Mouse (Mus musculus) heart, embryonic 10.5 days (tissue): ENCODE data around the gene Lamp3. TPM values are rescaled to one million over a fixed set of nuclear protein-coding genes. Genes with fewer than 3 reads are reported as not detected.
"Not testable (repeated sequence)": the region's sequence is repeated elsewhere in the genome, so short reads cannot be mapped to it uniquely, and the experiment has no call there.

Source experiments
- DNase-seq: peaks from one replicate; pipeline ENCODE4 v3.0.0-alpha.2; 2017; ENCODE audit warnings: low spot score
- H3K27ac ChIP-seq: fragments of 300-500 bp; sonication (generic); 2 replicates; pipeline ENCODE4 v1.5.1; 2016; ENCODE audit warnings: mild to moderate bottlenecking
- H3K27me3 ChIP-seq: fragments of 300-500 bp; sonication (generic); 2 replicates; pipeline ENCODE4 v1.6.1; 2016; ENCODE audit warnings: mild to moderate bottlenecking; ENCODE audit not compliant: poor library complexity, insufficient read depth, severe bottlenecking
- H3K36me3 ChIP-seq: fragments of 300-500 bp; sonication (generic); 2 replicates; pipeline ENCODE4 v1.6.1; 2016; ENCODE audit warnings: mild to moderate bottlenecking, moderate library complexity
- H3K4me1 ChIP-seq: fragments of 300-500 bp; sonication (generic); 2 replicates; pipeline ENCODE4 v1.6.1; 2016; ENCODE audit warnings: mild to moderate bottlenecking
- H3K4me3 ChIP-seq: fragments of 300-500 bp; sonication (generic); 2 replicates; pipeline ENCODE4 v1.5.1; 2016; ENCODE audit warnings: mild to moderate bottlenecking, moderate library complexity
- H3K9me3 ChIP-seq: fragments of 300-500 bp; sonication (generic); 2 replicates; pipeline ENCODE4 v1.6.1; 2016; ENCODE audit warnings: mild to moderate bottlenecking, moderate library complexity
- WGBS: fragments of 180-500 bp; shearing (Covaris S2); methylation state at CpG from one replicate; pipeline ENCODE4 v1.1.7; 2016; 5-methylcytosine and 5-hydroxymethylcytosine counted together
- polyA plus RNA-seq: library from polyadenylated mRNA; unstranded; fragments of >200 nt; fragmentation: Nextera tagmentation; extraction: Ambion mirVana; gene quantifications from 2 replicates; pipeline ENCODE4 v1.2.1, GENCODE M21; 2016

Gene Lamp3
- polyA plus RNA-seq: not detected in 2 replicates

- no peak within 1 kb of the TSS for H3K4me3 ChIP-seq
- H3K27ac ChIP-seq: no peak within 1 kb of the TSS
- H3K4me1 ChIP-seq: no peaks in the 10 kb centered on the region
- H3K9me3 ChIP-seq: no peaks in the 10 kb centered on the region
- no peaks in the 10 kb centered on the region for H3K36me3 ChIP-seq
- no peaks in the 10 kb centered on the region for H3K27me3 ChIP-seq
- DNase-seq: no peak
Measured at GRCm38 (mm10) chr16:19706216-19706615, at the start of gene Lamp3. Gene Lamp3, minus strand, starts transcription at chr16:19706375.

- Histone ChIP-seq H3K4me3 (no peak overlapping the region), H3K27me3 (no peaks in the 10 kb centered on the region), H3K4me1 (no peaks in the 10 kb centered on the region), H3K36me3 (no peaks in the 10 kb centered on the region), H3K27ac (no peak overlapping the region), H3K9me3 (no peaks in the 10 kb centered on the region)
- 82% methylated on average over 1 of the region's 1 CpGs for WGBS
- DNase-seq: no peak
Measured at GRCm38 (mm10) chr16:19732896-19733295, 26.7 kb upstream of the Lamp3 start.

- H3K4me3 ChIP-seq, H3K36me3 ChIP-seq, H3K27me3 ChIP-seq, DNase-seq, H3K4me1 ChIP-seq, H3K9me3 ChIP-seq, H3K27ac ChIP-seq: not testable (repeated sequence)
- WGBS: 36% methylated on average over 2 of the region's 2 CpGs
Measured at GRCm38 (mm10) chr16:19724139-19724538, 18.0 kb upstream of the Lamp3 start.

GRCm38 (mm10) chr16:19720959-19721358, 14.8 kb upstream of the Lamp3 start:
- DNase-seq: no peak
- no peaks in the 10 kb centered on the region for H3K27me3 ChIP-seq
- 32% methylated on average over 2 of the region's 2 CpGs for WGBS

GRCm38 (mm10) chr16:19707381-19707780, 1.2 kb upstream of the Lamp3 start:
- H3K27ac ChIP-seq: no peak overlapping the region
- DNase-seq: no peak
- H3K4me1 ChIP-seq: no peaks in the 10 kb centered on the region
- WGBS: 85% methylated on average over 1 of the region's 1 CpGs
- no peak overlapping the region for H3K4me3 ChIP-seq
- H3K27me3 ChIP-seq: no peaks in the 10 kb centered on the region
- H3K9me3 ChIP-seq: no peaks in the 10 kb centered on the region
- no peaks in the 10 kb centered on the region for H3K36me3 ChIP-seq

More at GRCm38 (mm10) chr16:19720959-19721358, 14.8 kb upstream of the Lamp3 start:
- Histone ChIP-seq H3K4me3 (no peak overlapping the region), H3K9me3 (no peaks in the 10 kb centered on the region), H3K27ac (no peak overlapping the region), H3K4me1 (no peaks in the 10 kb centered on the region), H3K36me3 (no peaks in the 10 kb centered on the region)

GRCm38 (mm10) chr16:19699207-19699606, 7.0 kb downstream of the Lamp3 start:
- H3K27ac ChIP-seq: no peak overlapping the region
- H3K36me3 ChIP-seq: no peaks in the 10 kb centered on the region
- no peak overlapping the region for H3K4me3 ChIP-seq
- H3K9me3 ChIP-seq: no peaks in the 10 kb centered on the region
- no peak for DNase-seq
- H3K4me1 ChIP-seq: no peaks in the 10 kb centered on the region
- no peaks in the 10 kb centered on the region for H3K27me3 ChIP-seq

GRCm38 (mm10) chr16:19670768-19671357, 35.3 kb downstream of the Lamp3 start:
- 83% methylated on average over 2 of the region's 2 CpGs for WGBS
- Histone ChIP-seq H3K4me3 (no peak overlapping the region), H3K4me1 (no peaks in the 10 kb centered on the region)

GRCm38 (mm10) chr16:19666312-19666711, 39.9 kb downstream of the Lamp3 start:
- Histone ChIP-seq H3K27ac (no peak overlapping the region), H3K4me1 (no peaks in the 10 kb centered on the region), H3K4me3 (no peak overlapping the region), H3K36me3 (no peaks in the 10 kb centered on the region), H3K9me3 (no peaks in the 10 kb centered on the region), H3K27me3 (no peaks in the 10 kb centered on the region)
- 56% methylated on average over 1 of the region's 1 CpGs for WGBS
- no peak for DNase-seq

More at GRCm38 (mm10) chr16:19670768-19671357, 35.3 kb downstream of the Lamp3 start:
- Histone ChIP-seq H3K27ac (no peak overlapping the region), H3K27me3 (no peaks in the 10 kb centered on the region), H3K36me3 (no peaks in the 10 kb centered on the region), H3K9me3 (no peaks in the 10 kb centered on the region)
- DNase-seq: no peak

- DNase-seq: no peak
- Histone ChIP-seq H3K27me3 (no peaks in the 10 kb centered on the region), H3K27ac (no peak within 1 kb of the TSS), H3K4me3 (no peak within 1 kb of the TSS), H3K4me1 (no peaks in the 10 kb centered on the region), H3K36me3 (no peaks in the 10 kb centered on the region), H3K9me3 (peaks cover 8% of the 10 kb centered on the region; the same call in 1 of the 2 replicates)
- WGBS: 85% methylated on average over 1 of the region's 1 CpGs
Measured at GRCm38 (mm10) chr16:19629816-19630215, 76.4 kb downstream of the Lamp3 start, which contains the start of gene Olfr171. Gene Olfr171, minus strand, starts transcription at chr16:19629916.

- not testable (repeated sequence) for H3K4me1 ChIP-seq, DNase-seq, H3K36me3 ChIP-seq, H3K4me3 ChIP-seq, H3K27me3 ChIP-seq, H3K27ac ChIP-seq, H3K9me3 ChIP-seq
- 89% methylated on average over 2 of the region's 2 CpGs for WGBS
Measured at GRCm38 (mm10) chr16:19611782-19612181, 94.4 kb downstream of the Lamp3 start, which contains the start of gene Olfr170. Gene Olfr170, minus strand, starts transcription at chr16:19611882.

Other genes with a start within 250 kb of the Lamp3 start
- not detected in 2 replicates for gene Olfr166, start 222.7 kb downstream of the Lamp3 start, polyA plus RNA-seq
- gene Olfr167, start 184.1 kb downstream of the Lamp3 start, polyA plus RNA-seq: not detected in 2 replicates
- gene Olfr168, start 170.8 kb downstream of the Lamp3 start, polyA plus RNA-seq: not detected in 2 replicates
- gene Olfr169, start 134.6 kb downstream of the Lamp3 start, polyA plus RNA-seq: not detected in 2 replicates
- not detected in 2 replicates for gene Olfr170, start 94.5 kb downstream of the Lamp3 start, polyA plus RNA-seq
- gene Olfr171, start 76.5 kb downstream of the Lamp3 start, polyA plus RNA-seq: not detected in 2 replicates
- gene B3gnt5, start 53.8 kb upstream of the Lamp3 start, polyA plus RNA-seq: 29.3 and 31.0 TPM in 2 replicates